Mouse (Mus musculus) granulocyte monocyte progenitor cell, adult 5-6 weeks (primary cell): Measurements from ENCODE around the gene Ddx18. TPM values are rescaled to one million over a fixed set of nuclear protein-coding genes. Genes with fewer than 3 reads are reported as not detected.

Experiments used
- ATAC-seq: replicated peaks from 2 replicates; pipeline ENCODE4 v1.8.0; 2016; ENCODE audit warnings: mild to moderate bottlenecking, moderate TSS enrichment, inconsistent platforms; ENCODE audit not compliant: poor library complexity, severe bottlenecking
- total RNA-seq, 2 experiments: library from RNA; stranded (forward) in 1 of 2; stranded (reverse) in 1 of 2; fragments of 200-712, 200-1000 nt in 1 of 2; fragments of >200 nt in 1 of 2; fragmentation: Nextera tagmentation in 1 of 2; gene quantifications; 2 replicates each; pipeline ENCODE4 v1.2.3; 2014 to 2017

Ddx18 gene
- 106 and 139 TPM in 2 replicates for total RNA-seq (2014; fragmentation: Nextera tagmentation)
- total RNA-seq (2017), result 88.3 and 95.2 TPM in 2 replicates

- peak; percentile 99 for ATAC-seq
Observed at GRCm38 (mm10) chr1:121567521-121568489, at the start of gene Ddx18. Gene Ddx18, minus strand, starts transcription at chr1:121567989.

- no peak for ATAC-seq
Observed at GRCm38 (mm10) chr1:121608000-121608399, 40.2 kb upstream of the Ddx18 start.

DNA sequence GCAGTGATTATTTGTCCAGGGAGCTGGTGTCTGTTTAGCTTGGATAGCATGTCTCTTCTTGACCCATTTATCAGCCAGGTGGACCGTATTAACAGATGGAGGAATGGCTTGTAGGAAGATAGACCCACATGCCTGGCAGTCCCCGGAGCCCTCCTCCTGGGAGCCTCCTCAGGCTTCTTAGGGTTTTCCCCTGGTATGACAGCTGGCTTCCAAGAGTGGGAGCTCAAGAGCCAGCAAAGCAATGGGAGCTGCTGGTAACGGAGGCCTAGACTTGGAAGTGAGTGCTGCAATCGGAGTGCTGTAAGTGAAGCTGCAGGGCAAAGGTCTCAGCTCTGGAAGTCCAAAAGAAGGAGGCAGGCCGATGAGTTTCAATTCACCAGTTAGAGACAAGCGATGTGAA is 37.3 kb upstream of the Ddx18 start:
- ATAC-seq, result no peak

DNA sequence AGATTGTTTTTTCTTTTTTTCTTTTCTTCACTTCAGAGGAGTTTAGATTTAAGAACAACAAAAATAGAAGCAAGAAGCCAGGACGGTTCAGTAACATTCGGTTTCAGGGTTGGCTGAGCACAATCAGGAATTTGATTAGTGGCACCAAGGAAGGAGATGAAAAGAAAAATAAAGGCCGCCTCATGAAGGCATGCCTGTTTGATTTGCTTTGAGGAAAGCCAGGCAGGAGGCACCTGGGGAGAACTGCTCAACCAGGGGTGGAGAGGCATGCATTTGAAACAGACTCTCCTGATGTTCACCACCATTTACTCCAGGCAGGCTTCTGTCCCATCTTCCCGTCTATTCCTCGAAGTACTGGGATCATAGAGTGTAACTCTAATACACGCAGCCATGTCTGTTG is 34.1 kb upstream of the Ddx18 start:
- no peak for ATAC-seq

DNA sequence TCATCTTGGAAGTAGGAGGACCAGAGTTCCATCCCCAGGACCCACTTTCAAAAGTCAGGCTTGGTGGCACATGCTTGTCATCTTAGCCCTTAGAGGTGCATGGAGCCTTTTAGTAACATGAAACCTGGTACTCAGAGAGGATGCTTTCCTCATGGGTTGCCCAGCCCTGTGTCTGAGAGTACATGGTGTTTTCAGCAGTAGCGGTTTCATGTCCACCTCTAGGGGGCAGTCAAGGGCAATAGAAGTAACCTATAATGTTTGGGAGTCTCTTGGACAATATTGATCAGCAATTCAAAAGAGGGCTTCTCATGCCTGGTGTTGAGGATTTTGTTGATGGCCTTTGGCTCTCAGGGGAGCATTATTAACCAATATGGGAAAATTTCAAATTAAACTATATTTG is 33.3 kb upstream of the Ddx18 start:
- ATAC-seq, result no peak

DNA sequence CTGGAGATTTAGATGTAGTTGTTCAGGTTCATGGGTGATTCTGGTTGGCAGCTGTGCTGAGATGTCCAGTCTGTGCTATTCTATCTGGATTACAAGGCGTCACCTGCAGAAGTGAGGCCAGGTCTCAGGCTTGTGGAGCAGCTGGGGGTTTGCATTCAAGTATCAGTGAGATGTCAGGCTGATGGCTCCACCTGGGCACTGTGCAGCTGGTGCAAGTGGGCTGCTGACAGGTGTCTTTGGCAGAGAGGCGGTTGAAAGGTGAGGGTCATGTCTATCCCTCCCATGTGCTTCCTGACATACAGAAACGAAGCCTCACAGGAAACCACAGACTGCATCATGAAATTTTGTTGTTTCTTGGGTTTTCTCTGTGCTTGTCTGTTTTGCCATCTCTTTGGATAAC is 30.6 kb upstream of the Ddx18 start:
- ATAC-seq, result no peak

DNA sequence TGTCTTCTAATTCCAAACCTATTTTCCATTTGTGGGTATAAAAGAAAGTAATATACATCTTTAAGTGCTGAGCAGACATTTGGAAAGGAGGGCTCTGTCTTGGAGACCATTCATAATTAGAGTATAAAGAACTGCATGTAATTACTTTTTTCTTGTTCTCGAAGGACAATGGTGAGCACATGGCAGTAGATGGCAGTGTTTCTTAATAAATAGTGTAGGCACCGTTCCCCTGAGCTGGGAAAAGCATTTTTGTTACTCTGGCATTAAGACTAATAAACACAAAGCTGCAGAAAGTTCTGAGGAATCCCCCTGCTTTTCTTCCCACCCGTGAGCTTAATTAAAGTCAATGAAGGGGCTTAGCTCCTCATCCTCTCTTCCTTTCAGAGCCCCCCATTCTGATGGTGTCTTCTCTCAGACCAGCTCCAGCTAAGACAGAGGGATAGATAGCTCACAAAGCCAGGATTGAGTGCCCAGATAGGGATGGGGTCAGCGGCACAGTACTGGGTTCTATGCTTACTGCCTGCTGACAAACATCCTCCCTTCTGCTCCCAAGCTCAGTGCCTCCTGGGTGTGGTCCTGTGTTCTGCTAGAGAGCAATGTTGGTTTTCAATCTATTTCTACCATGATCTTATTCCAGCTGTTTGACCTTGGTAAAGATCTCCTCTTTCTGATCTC is 29.3 kb upstream of the Ddx18 start:
- ATAC-seq, result no peak

GRCm38 (mm10) chr1:121584838-121585237 is 17.0 kb upstream of the Ddx18 start:
- no peak for ATAC-seq

- ATAC-seq, result no peak
Observed at GRCm38 (mm10) chr1:121581133-121581855, 13.5 kb upstream of the Ddx18 start.

- no peak for ATAC-seq
Observed at GRCm38 (mm10) chr1:121577491-121577890, 9.7 kb upstream of the Ddx18 start.

GRCm38 (mm10) chr1:121570522-121570921 is 2.7 kb upstream of the Ddx18 start:
- ATAC-seq, result no peak

DNA sequence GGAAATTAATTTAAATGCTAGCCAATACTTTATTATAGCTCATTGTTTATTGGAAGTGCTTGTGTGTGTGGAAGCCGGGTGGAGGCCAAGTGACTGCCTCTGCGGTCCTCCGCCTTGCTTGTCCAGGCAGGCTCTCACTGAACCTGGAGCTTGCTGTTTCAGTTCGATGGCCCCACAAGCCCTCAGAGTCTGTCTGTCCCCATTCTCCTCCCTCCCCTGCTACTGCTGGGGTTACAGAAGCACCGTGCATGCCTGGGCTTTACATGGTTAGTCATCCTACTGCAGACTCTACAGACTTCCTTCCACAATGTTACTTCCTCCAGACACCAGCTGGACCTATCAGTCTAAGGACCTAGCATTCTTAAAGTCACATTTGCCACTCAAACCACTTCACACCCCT is 9.9 kb downstream of the Ddx18 start:
- no peak for ATAC-seq

DNA sequence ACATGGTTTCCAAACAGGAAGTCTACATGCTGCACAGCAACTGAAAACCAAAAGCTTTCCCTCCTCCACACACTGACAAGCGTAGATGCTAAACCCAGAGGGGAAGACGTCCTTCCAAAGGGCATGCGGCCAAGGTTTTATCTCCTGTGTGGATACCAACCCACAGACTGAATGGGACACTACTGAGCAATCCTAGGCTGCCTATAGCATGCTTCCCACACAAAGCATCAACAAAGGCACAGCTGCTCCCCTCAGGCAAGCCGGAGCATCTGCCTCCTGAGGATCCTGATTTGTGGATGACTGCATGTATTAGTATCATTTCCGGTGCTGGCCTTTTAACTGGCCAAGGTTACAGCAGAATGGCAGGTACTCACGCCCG is 16.3 kb downstream of the Ddx18 start:
- no peak for ATAC-seq

DNA sequence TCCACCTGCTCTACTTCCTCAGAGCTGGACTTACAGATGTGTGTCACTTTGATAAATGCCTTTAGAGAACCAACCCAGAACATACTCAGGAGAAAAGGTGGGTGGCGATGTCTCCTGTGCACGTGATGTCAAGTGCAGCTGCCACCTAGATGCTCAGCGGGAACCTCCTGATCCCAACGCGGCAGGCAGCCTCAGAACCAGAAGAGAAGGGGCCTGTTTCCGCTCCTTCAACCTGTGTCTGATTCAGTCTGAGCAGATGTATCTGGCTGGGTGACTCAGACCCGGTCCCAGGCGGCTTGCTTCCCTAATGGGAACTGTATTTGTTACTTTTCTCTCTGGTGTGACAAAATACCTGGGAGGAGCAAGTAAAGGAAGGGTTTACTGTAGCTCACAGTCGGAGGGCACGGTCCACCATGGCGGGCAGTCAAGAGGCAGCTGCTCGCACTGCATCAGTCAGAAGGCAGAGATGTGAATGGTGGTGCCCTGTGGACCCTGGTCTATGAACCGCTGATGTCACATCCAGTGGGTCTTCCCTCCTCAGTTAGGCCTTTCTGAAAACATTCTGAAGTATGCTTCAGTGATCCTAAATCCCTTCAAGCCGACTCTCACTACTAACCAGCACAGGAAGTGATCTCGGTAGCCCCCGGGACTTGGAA is 16.9 kb downstream of the Ddx18 start:
- no peak for ATAC-seq

GRCm38 (mm10) chr1:121549456-121549855 is 18.3 kb downstream of the Ddx18 start:
- peak; percentile 39; the same call in 1 of the 2 replicates for ATAC-seq

DNA sequence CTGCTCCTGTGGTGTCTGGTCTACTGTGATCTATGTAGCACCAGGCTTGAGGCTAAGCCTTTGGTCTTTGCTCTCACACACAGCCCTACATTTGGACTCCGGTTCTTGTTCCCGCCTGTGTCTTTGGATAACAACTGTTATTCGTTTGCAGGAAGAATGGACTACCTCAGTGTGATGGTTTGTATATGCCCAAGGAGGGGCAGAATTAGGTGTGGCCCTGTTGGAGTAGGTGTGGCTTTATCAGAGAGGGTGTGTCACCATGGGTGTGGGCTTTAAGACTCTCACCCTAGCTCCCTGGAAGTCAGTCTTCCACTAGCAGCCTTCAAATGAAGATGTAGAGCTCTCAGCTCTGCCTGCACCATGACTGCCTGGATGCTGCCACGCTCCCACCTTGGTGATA is 19.1 kb downstream of the Ddx18 start:
- no peak for ATAC-seq

DNA sequence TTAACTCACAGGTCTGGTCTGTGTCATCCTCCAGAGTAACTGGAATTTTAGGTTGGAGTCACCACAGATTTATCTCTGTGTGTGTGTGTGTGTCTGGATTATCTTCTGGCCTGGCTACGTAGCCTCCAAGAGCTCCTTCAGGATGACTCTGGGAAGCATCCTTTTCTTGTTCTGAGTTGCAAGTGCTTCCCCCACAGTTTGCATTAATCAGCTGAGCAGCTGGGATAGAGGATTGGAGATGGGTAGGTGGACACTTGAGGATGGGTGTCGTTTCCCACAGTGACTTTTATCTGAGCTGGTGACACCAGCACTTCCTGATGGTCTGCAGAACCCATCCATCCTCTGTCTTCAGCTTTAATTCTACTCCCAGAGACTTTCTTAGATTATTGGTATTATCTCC is 20.9 kb downstream of the Ddx18 start:
- ATAC-seq, result no peak

- ATAC-seq, result no peak
Observed at GRCm38 (mm10) chr1:121540361-121540760, 27.4 kb downstream of the Ddx18 start.

DNA sequence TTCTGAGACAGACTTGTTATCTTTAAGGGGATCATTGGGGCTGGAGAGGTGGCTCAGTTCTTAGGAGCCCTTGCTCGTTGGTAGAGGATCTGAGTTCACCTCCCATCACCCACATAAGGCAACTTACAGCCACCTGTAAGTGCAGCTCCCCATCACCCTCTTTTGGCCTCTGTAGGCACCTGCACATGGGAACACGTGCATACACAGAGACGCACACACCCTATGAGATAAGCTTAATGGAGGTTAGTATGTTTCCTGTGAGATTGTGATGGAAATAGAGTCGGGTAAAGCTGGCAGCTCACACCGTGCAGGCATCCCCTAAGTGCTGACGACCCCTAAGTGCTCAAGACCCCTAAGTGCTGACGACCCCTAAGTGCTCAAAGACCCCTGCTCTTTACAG is 36.4 kb downstream of the Ddx18 start:
- ATAC-seq, result no peak

DNA sequence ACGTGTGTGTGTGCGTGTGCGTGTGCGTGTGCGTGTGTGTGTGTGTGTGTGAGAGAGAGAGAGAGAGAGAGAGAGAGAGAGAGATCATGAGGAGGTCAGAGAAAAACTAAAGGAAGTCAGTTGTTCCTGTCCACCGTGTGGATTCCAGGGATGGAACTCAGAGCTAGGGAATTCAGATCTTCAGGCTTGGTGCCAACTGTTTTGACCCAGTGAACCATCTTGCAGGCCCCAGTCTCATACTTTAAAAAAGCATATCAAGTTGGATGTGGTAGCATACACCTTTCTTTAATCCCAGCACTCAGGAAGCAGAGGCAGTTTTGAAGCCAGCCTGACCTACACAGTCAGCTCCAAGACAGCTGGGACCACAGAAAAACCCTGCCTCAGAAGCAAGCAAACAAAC is 38.5 kb downstream of the Ddx18 start:
- ATAC-seq, result no peak

DNA sequence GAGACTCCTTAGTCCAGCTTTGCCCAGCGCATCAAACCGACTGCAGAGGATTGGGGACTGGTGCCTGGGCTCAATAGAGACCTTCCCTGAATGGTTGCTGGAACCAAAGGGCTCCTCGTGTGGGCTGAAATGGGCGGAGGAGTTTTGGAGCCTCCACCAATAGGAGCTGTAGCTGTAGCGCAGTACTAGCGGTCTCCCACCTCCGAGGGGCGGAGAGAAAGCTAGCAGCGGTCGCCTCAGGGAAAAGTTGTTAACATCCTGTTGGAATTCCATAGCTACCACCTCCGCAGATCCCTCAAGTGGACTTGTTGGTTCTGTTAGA is 39.4 kb downstream of the Ddx18 start, which contains the start of gene Htr5b:
Gene Htr5b (minus strand): TSS at position 67 of the 322 bp plus-strand sequence.
- peak; percentile 33 for ATAC-seq
